Mouse (Mus musculus) layer of hippocampus, adult 2 months (tissue): ENCODE measurements around the gene Rasal1. TPM values are rescaled to one million over a fixed set of nuclear protein-coding genes. Genes with fewer than 3 reads are reported as not detected.
A peak's percentile ranks its signal among the peaks of the same experiment; 100 is the strongest.

ENCODE experiments used
- DNase-seq, 2 experiments: peaks; one replicate each; pipeline ENCODE4 v3.0.0; 2022; ENCODE audit warnings: low spot score in 2 of 2
- H3K27ac ChIP-seq: fragments of 200-600 bp; 2 replicates; pipeline ENCODE4 v1.8.1; 2022
- H3K4me3 ChIP-seq: fragments of 200-600 bp; 2 replicates; pipeline ENCODE4 v1.8.1; 2022; ENCODE audit warnings: mild to moderate bottlenecking
- CTCF ChIP-seq: fragments of 200-600 bp; conservative IDR thresholded peaks from 2 replicates; pipeline ENCODE4 v1.8.1; 2022; ENCODE audit warnings: antibody characterized with exemption, mild to moderate bottlenecking, moderate library complexity
- total RNA-seq, 2 experiments: library from RNA; stranded (reverse); gene quantifications; 2 replicates each; pipeline ENCODE4 v1.2.3; 2021

Gene Rasal1
- total RNA-seq, 2 experiments from 2014 or later, result 91.9 to 96.6 TPM

DNA sequence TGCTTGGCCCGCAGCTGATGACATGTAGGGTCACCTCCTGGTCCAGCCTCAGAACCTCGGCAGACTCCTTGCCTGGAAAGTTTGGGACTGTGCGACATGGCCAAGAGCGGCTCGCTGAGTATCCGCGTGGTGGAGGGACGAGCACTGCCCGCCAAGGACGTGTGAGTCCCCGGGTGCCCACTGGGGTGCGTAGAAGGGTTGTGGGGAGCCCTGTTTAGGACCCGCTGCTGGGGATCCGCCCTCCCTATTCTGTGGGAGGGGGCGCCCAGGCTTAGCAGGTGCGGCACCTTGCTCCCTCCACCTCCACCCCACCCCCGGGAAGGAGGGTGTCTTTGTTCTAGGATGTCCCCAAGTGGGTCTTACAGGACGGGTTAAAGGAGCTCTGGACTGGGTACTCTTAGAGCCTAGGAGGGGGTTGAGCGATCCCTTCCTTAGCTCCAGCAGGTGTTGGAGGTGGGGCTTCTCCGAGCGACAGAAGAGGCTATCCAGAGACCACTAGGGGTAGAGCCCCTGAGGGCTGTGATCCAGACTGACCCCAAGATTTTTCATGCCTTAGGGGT lies 842 bp downstream of the Rasal1 start:
- peak overlapping the region; percentile 71 for H3K4me3 ChIP-seq
- TF ChIP-seq CTCF, result no peak; the same call in 1 of the 2 replicates
- peak overlapping the region; percentile 86 for H3K27ac ChIP-seq
- peak in 1 of 2 experiments; percentile 41 for DNase-seq

DNA sequence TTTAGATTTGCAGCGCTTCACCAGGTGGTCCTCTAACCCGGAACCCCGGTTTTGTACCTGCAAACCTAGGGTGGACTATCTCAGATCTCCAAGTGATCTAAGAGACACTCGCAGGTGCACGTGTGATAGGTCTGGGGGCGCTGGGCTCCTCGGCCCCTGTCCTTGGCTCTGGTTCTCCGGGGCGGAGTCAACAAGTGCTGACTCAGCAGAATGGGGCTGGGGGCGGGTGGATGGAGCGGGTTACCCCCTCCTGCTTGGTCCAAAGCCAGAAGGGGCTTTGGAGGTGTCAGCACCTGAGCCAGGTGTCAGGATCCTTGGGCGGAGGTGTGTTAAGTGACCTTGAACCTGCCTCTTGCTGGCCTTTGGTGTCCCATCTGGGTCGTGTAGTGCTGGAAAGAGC lies 1.3 kb downstream of the Rasal1 start:
- no peak for TF ChIP-seq CTCF
- Histone ChIP-seq H3K27ac (peak overlapping the region; percentile 86), H3K4me3 (peak overlapping the region; percentile 71)
- no peak for DNase-seq

DNA sequence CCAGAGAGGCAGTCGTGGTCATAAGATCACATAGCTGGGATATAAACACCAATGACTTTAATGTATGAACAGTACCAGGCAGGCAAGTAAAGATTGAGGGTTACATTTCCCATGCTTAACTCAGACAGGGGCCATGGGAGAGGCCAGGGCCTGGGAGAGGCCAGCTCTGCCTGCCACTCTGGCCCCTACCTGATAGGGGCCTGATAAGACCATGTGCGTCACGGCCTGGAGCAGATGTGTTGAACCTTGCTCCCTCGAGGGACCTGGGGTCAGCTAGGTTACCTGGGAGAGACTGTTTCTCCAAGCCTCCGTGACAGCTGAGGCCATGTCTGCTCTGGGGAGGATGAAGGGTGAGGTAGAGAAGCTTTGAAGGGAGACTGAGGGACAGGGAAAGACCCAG lies 2.6 kb downstream of the Rasal1 start:
- TF ChIP-seq CTCF, result no peak
- DNase-seq, result no peak
- Histone ChIP-seq H3K27ac (peak overlapping the region; percentile 86), H3K4me3 (peak overlapping the region; percentile 71)

DNA sequence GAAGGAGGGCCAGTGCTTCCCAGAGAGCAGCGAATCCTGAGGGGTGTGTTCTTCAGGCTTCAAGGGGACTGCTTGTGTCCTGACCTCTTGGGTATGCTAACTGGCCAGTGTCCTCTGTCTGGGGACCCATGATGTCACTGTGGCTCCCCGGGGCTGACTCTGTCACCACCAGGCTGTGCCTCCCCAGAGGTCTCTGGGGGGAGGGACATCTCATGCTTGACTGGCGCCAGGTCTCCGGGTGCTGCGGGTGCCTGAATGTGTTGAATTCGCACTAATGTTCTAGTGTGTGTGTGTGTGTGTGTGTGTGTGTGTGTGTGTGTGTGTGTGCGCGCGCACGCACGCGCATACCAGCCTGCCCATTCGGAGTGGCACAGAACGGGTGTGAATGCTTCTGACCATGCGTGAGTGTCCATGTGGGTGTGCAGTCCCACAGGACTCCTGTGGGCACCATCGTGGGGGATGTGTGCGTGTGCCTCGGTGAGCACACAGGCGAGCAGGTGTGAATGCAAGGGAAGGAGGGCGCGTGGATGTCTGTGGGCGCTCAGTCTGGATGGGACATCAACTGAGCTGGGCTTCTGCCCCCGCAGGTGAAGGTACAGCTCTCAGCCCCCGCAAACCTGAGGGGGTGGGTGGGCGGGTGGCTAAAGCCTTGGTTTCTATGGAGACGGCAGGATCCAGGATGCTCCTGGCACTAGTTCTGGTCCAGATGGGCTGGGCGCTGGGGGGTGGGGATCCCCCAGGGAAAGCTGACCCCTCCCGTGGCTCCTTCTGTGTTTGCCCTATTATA lies 4.5 kb downstream of the Rasal1 start:
- no peak for TF ChIP-seq CTCF
- peak overlapping the region; percentile 30 for H3K4me3 ChIP-seq
- H3K27ac ChIP-seq, result peak overlapping the region; percentile 87
- no peak for DNase-seq

- DNase-seq, result no peak
- peak overlapping the region; percentile 30 for H3K4me3 ChIP-seq
- H3K27ac ChIP-seq, result peak overlapping the region; percentile 87
- no peak for TF ChIP-seq CTCF
Measured at GRCm38 (mm10) chr5:120653873-120654272, 5.3 kb downstream of the Rasal1 start.

GRCm38 (mm10) chr5:120656281-120656751 lies 7.7 kb downstream of the Rasal1 start:
- peak; percentile 73 to 80 for DNase-seq
- peak; percentile 76 for TF ChIP-seq CTCF

GRCm38 (mm10) chr5:120660816-120661215 lies 12.2 kb downstream of the Rasal1 start:
- Histone ChIP-seq H3K4me3 (no peak overlapping the region), H3K27ac (peak overlapping the region; percentile 93)
- TF ChIP-seq CTCF, result peak; percentile 63
- peak; percentile 59 to 73 for DNase-seq

More at GRCm38 (mm10) chr5:120656281-120656751, 7.7 kb downstream of the Rasal1 start:
- Histone ChIP-seq H3K27ac (peak overlapping the region; percentile 81), H3K4me3 (no peak overlapping the region)

- Histone ChIP-seq H3K4me3 (no peak overlapping the region), H3K27ac (no peak overlapping the region)
- TF ChIP-seq CTCF, result peak; percentile 55
- no peak for DNase-seq
Measured at GRCm38 (mm10) chr5:120664888-120665287, 16.3 kb downstream of the Rasal1 start.

DNA sequence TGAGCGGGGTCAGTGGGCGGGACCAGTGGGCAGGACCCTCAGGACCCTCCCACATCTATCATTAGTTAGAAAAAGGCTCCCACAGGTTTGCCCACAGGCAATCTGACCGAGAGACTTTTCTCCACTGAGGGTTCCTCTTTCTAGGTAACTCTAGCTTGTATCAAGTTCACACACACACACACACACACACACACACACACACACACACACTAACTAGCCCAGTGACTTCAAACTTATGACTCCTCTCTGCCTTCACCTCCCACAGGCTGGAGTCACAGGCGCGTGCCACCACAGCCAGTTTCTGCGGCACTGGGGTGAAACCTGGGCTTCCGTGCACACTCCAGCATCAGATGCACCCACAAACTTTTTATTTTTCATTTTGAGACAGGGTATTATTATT lies 20.1 kb downstream of the Rasal1 start:
- no peak overlapping the region for H3K4me3 ChIP-seq
- DNase-seq, result no peak
- no peak overlapping the region; the same call in 1 of the 2 replicates for H3K27ac ChIP-seq
- no peak for TF ChIP-seq CTCF

- no peak for TF ChIP-seq CTCF
- H3K4me3 ChIP-seq, result no peak overlapping the region
- H3K27ac ChIP-seq, result no peak overlapping the region
- DNase-seq, result no peak
Measured at GRCm38 (mm10) chr5:120670132-120670531, 21.5 kb downstream of the Rasal1 start.

- DNase-seq, result no peak
- Histone ChIP-seq H3K27ac (no peak overlapping the region), H3K4me3 (no peak overlapping the region)
- TF ChIP-seq CTCF, result no peak
Measured at GRCm38 (mm10) chr5:120671865-120672264, 23.3 kb downstream of the Rasal1 start.

DNA sequence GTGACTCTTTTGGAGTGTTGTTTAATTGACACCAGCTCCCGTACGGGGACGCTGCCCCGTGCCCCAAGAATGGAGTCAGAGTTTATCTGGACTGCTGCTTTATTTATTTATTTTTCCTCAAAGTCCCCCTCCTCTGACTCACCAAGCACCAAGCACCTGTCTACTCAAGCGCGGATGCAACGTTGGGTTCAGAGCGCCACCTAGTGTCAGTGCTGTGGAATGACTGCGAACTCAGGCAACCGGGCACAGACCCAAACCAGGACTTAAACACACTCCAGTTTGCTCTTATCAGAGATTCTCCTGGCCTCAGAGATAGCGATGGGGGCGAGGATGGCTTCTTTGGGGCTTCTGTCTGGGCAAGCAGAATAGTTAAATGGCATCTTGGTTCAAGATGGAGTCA lies 25.0 kb downstream of the Rasal1 start:
- Histone ChIP-seq H3K27ac (no peak overlapping the region; the same call in 1 of the 2 replicates), H3K4me3 (no peak overlapping the region)
- DNase-seq, result peak; percentile 71 to 81
- peak; percentile 95 for TF ChIP-seq CTCF
